Mouse (Mus musculus) spleen, postnatal 36 days (tissue): ENCODE measurements around the gene Rcan2.
A peak's percentile ranks its signal among the peaks of the same experiment; 100 is the strongest.

ENCODE experiments used
- DNase-seq, 2 experiments: peaks; one replicate each; pipeline ENCODE4 v3.0.0; 2022; ENCODE audit warnings: low spot score in 2 of 2, mixed read lengths in 1 of 2

Rcan2 gene

GRCm38 (mm10) chr17:44077146-44077842 lies 276.1 kb downstream of the Rcan2 start:
- peak in 1 of 2 experiments; percentile 20 for DNase-seq

DNA sequence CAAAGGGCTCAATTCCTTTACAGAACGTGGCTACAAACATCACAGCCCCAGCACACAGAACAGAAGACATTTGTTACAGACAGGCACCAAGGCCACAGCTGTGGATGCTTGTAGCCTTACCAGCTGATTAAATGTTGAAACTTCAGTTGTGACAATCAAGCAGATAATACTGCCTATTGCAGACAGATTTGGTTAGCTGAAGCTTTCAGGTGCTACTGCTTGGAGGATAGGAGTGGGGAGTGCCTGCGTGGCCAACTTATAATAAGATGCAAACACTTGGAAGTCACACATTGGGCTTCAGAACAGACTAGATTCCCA lies 276.7 kb downstream of the Rcan2 start:
- DNase-seq, result no peak

GRCm38 (mm10) chr17:44078631-44079350 lies 277.6 kb downstream of the Rcan2 start, which contains the start of gene Enpp5:
Enpp5 (plus strand) TSS chr17:44078813.
- peak; percentile 64 to 71 for DNase-seq

- no peak for DNase-seq
Observed at GRCm38 (mm10) chr17:44083156-44083555, 282.0 kb downstream of the Rcan2 start.

DNA sequence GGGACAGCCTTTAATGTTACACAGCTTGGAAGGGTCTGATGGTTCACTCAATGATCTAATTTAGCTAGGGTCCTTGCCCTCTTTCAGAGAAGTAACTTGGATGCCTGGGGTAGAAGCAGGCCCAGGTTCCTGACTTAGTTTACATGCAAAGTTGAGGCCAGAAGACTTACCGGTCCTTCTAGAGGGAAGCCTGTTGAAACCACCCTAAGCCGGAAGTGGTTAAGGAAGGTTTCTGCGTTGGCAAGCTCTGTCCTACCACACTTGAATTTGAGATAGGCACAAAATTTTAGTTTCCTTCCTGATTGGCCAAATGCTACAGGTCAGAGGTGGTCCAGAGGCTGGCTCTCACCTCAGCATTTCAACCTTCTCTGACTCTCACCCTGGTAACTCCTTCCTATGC lies 287.1 kb downstream of the Rcan2 start:
- DNase-seq, result no peak
